ENCODE assay signal across 8 mouse cellular contexts in genomic region chr5:90339129-90339952, GRCm38 (mm10). TPM values are rescaled to one million over a fixed set of nuclear protein-coding genes. Genes with fewer than 3 reads are reported as not detected.
DNase-seq lines count a peak whose midpoint lies in the region; ATAC-seq and TF ChIP-seq lines count a peak whose summit lies in the region.

No protein-coding gene starts in this region.

- H3K27me3 ChIP-seq in forebrain, postnatal 0 days (ENCODE audit: insufficient read depth, low read length): no peaks in the 10 kb centered on the region
- no peaks in the 10 kb centered on the region for H3K27me3 ChIP-seq in liver, embryonic 13.5 days

- H3K4me2 ChIP-seq in forebrain, postnatal 0 days (ENCODE audit: low read depth): peak overlapping the region; percentile 57
- peak overlapping the region; percentile 38; the same call in 1 of the 2 replicates for H3K4me2 ChIP-seq in liver, embryonic 13.5 days

- peak overlapping the region; percentile 48 for H3K4me3 ChIP-seq in forebrain, postnatal 0 days (ENCODE audit: low read depth, low read length)
- peak overlapping the region; percentile 5; the same call in 1 of the 2 replicates for H3K4me3 ChIP-seq in liver, embryonic 13.5 days (replicated peaks)

- intact Hi-C loops in heart, postnatal 36 days (cut with DNase I): no loop called here

- DNase-seq in Muller cell, postnatal 12 days (ENCODE audit: inconsistent ontology term): peak; percentile 75
- peak; percentile 56 for DNase-seq in cerebellum, adult 11-12 months
- peak; percentile 90 for DNase-seq in forebrain, postnatal 0 days
- DNase-seq in heart, postnatal 36 days: peak; percentile 64 to 68
- DNase-seq in kidney, postnatal 4 days: peak; percentile 60 to 68
- DNase-seq in liver, embryonic 13.5 days: no peak
- peak; percentile 63 for DNase-seq in naive thymus-derived CD4-positive, alpha-beta T cell, adult 2 months (ENCODE audit: low read depth)
- peak; percentile 24 for DNase-seq in thymus, postnatal 4 days

- TF ChIP-seq CTCF in forebrain, postnatal 0 days (IDR thresholded peaks at IDR 0.05; ENCODE audit: low read depth): no peak

- no peaks in the 10 kb centered on the region for H3K9me3 ChIP-seq in forebrain, postnatal 0 days (ENCODE audit: low read length)
- no peaks in the 10 kb centered on the region for H3K9me3 ChIP-seq in liver, embryonic 13.5 days (replicated peaks)

- no peaks in the 10 kb centered on the region for H3K36me3 ChIP-seq in forebrain, postnatal 0 days (ENCODE audit: insufficient read depth)
- no peaks in the 10 kb centered on the region for H3K36me3 ChIP-seq in liver, embryonic 13.5 days

- 5% methylated on average over 5 of the region's 5 CpGs for WGBS in forebrain, postnatal 0 days
- 15% methylated on average over 5 of the region's 5 CpGs for WGBS in liver, embryonic 13.5 days (ENCODE audit: insufficient replicate concordance)

- ATAC-seq in forebrain, postnatal 0 days: peak; percentile 100
- ATAC-seq in liver, embryonic 13.5 days (ENCODE audit: low read depth): peak; percentile 74

- H3K27ac ChIP-seq in forebrain, postnatal 0 days (ENCODE audit: low read depth, low read length): peak overlapping the region; percentile 77
- H3K27ac ChIP-seq in liver, embryonic 13.5 days: peak overlapping the region; percentile 44; the same call in 1 of the 2 replicates

- peaks cover 7% of the 10 kb centered on the region for H3K4me1 ChIP-seq in forebrain, postnatal 0 days (ENCODE audit: insufficient read depth)
- H3K4me1 ChIP-seq in liver, embryonic 13.5 days (replicated peaks): peaks cover 28% of the 10 kb centered on the region

- peak overlapping the region; percentile 47 for H3K9ac ChIP-seq in forebrain, postnatal 0 days
- no peak overlapping the region for H3K9ac ChIP-seq in liver, embryonic 13.5 days

RNA-seq across cellular contexts. Expression of gene Ankrd17, which starts 27.0 kb away (rescaled TPM):
- 51.4 and 68.2 TPM in 2 replicates for total RNA-seq in forebrain, postnatal 0 days (2014; rRNA removed)
- polyA plus RNA-seq in forebrain, postnatal 0 days (2015; fragmentation: Nextera tagmentation; extraction: Ambion mirVana): 13.1 and 20.4 TPM in 2 replicates
- 10 to 100 TPM; 65.9 to 68.3 TPM for total RNA-seq in heart, postnatal 36 days (2021)
- polyA plus RNA-seq in liver, embryonic 13.5 days (2015; fragmentation: Nextera tagmentation; extraction: Ambion mirVana): 9.3 and 10.0 TPM in 2 replicates

RNA-seq across cellular contexts. Expression of gene Gm9958, which starts 27.7 kb away (rescaled TPM):
- total RNA-seq in forebrain, postnatal 0 days (2014; rRNA removed): 1.1 and 1.3 TPM in 2 replicates
- polyA plus RNA-seq in forebrain, postnatal 0 days (2015; fragmentation: Nextera tagmentation; extraction: Ambion mirVana): 1.8 and 2.5 TPM in 2 replicates
- 1 to 10 TPM; 1.1 TPM for total RNA-seq in heart, postnatal 36 days (2021)
- polyA plus RNA-seq in liver, embryonic 13.5 days (2015; fragmentation: Nextera tagmentation; extraction: Ambion mirVana): 2.0 and 2.8 TPM in 2 replicates
